ENCODE assay signal across 9 mouse cellular contexts in the genomic region with DNA sequence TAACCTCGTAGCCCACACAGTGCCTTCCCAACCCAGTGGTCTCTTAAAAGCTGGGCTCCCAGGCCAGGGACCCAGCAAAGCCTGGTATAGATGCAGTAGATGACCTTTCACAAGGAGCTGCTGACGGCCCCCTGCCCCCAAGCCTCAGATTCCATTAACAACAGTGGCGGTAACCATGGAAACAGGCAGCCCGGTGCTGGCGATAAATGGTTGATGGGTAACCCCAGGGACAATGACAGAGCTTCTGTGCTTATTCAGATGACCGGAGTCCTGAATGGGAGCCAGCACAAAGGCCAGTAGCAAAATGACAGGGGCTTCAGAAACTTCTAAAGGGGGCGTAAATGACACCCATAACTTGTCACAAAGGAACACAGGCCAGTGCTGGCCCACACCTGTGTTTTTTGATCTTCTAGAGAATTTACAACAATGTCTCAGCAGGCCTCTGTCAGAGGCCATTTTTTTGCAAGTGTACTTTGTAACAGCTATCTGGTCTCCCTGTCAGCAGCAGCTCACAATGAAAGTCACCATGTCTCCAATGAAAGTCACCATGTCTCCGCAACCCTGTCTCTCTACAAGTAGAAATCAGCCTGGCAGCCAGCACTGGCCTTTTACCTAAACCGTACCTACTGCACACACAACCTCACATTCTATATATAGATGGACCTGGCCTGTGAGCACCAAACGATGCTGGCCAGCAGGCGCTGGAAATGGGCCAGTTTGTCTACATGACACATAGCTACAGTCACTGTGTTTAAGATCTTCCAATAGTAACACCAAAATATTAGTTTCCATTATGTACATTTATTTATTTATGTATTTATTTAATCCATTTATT. TPM values are rescaled to one million over a fixed set of nuclear protein-coding genes. Genes with fewer than 3 reads are reported as not detected.
DNase-seq lines count a peak whose midpoint lies in the region; ATAC-seq and TF ChIP-seq lines count a peak whose summit lies in the region.
"Had no signal": no experiment of that assay in that cellular context is flagged by ENCODE, and none has a peak within 500 bp of the region (broad histone marks: within the 10 kb centered on the region; RNA-seq: fewer than 3 reads in every experiment).

No protein-coding gene starts in this region.

- H3K27ac ChIP-seq in ES-Bruce4 (ENCODE audit: insufficient read depth, low read length) = peak overlapping the region; percentile 39
- H3K27ac ChIP-seq in cerebellum, adult 2 months (ENCODE audit: insufficient read depth, low read length) = no peak overlapping the region; the same call in 1 of the 2 replicates
- H3K27ac ChIP-seq in hindbrain, postnatal 0 days = peak overlapping the region; percentile 75
- no peak overlapping the region for H3K27ac ChIP-seq in intestine, embryonic 15.5 days
- H3K27ac ChIP-seq: liver, embryonic 14.5 days had no signal

- no peak overlapping the region for H3K9ac ChIP-seq in ES-Bruce4 (ENCODE audit: low read depth, poor library complexity, severe bottlenecking)
- H3K9ac ChIP-seq in hindbrain, postnatal 0 days (replicated peaks; ENCODE audit: low read length) = no peak overlapping the region
- no peak overlapping the region for H3K9ac ChIP-seq in intestine, embryonic 15.5 days
- H3K9ac ChIP-seq: liver, embryonic 14.5 days had no signal

- no peak for TF ChIP-seq CTCF in ES-Bruce4 (IDR thresholded peaks at IDR 0.05; ENCODE audit: low read depth, low read length)
- peak; percentile 17; the same call in 1 of the 2 replicates for TF ChIP-seq CTCF in cerebellum, adult 2 months (IDR thresholded peaks at IDR 0.05; ENCODE audit: borderline replicate concordance, insufficient read depth, low read depth, low read length)
- TF ChIP-seq CTCF in hindbrain, postnatal 0 days (IDR thresholded peaks at IDR 0.05; ENCODE audit: low read depth) = no peak

- H3K4me1 ChIP-seq in ES-Bruce4 (ENCODE audit: control insufficient read depth, insufficient read depth, low read length) = peaks cover 7% of the 10 kb centered on the region
- H3K4me1 ChIP-seq in cerebellum, adult 2 months (ENCODE audit: control insufficient read depth, insufficient read depth, low read length) = peaks cover 15% of the 10 kb centered on the region
- H3K4me1 ChIP-seq in hindbrain, postnatal 0 days (ENCODE audit: insufficient read depth, low read length) = peaks cover 15% of the 10 kb centered on the region
- H3K4me1 ChIP-seq in intestine, embryonic 15.5 days (replicated peaks) = no peaks in the 10 kb centered on the region

- 20% methylated on average over 11 of the region's 11 CpGs for WGBS in cerebellum, adult 2 months
- WGBS in hindbrain, postnatal 0 days = 14% methylated on average over 11 of the region's 11 CpGs
- 33% methylated on average over 11 of the region's 11 CpGs for WGBS in intestine, embryonic 15.5 days

- TF ChIP-seq POLR2A in ES-Bruce4 (IDR thresholded peaks at IDR 0.05; ENCODE audit: insufficient read depth, low read length) = no peak
- no peak for TF ChIP-seq POLR2A in cerebellum, adult 2 months (IDR thresholded peaks at IDR 0.05; ENCODE audit: borderline replicate concordance, insufficient read depth, low read length)

- no peak overlapping the region for H3K4me3 ChIP-seq in ES-Bruce4 (ENCODE audit: low read depth, low read length)
- H3K4me3 ChIP-seq in cerebellum, adult 2 months (replicated peaks; ENCODE audit: insufficient read depth, low read depth, low read length) = no peak overlapping the region
- no peak overlapping the region for H3K4me3 ChIP-seq in hindbrain, postnatal 0 days (ENCODE audit: low read length)
- H3K4me3 ChIP-seq in intestine, embryonic 15.5 days (replicated peaks) = no peak overlapping the region

- H3K4me2 ChIP-seq in hindbrain, postnatal 0 days (ENCODE audit: low read depth, low read length) = peak overlapping the region; percentile 13; the same call in 1 of the 2 replicates
- no peak overlapping the region for H3K4me2 ChIP-seq in intestine, embryonic 15.5 days (replicated peaks)

- H3K36me3 ChIP-seq in ES-Bruce4 (ENCODE audit: control insufficient read depth, insufficient read depth, low read length, poor library complexity, severe bottlenecking) = no peaks in the 10 kb centered on the region
- H3K36me3 ChIP-seq in hindbrain, postnatal 0 days (ENCODE audit: insufficient read depth, low read length) = no peaks in the 10 kb centered on the region
- no peaks in the 10 kb centered on the region for H3K36me3 ChIP-seq in intestine, embryonic 15.5 days

- peak; percentile 72 to 86 for DNase-seq in cerebellum, adult 2 months
- peak; percentile 45 for DNase-seq in gastrocnemius, postnatal 25 days
- peak; percentile 83 for DNase-seq in hindbrain, postnatal 0 days (ENCODE audit: low spot score)
- no peak for DNase-seq in layer of hippocampus, adult 9-11 months
- no peak for DNase-seq in frontal cortex, postnatal 10 days (ENCODE audit: low spot score in 2 of 2)
- no peak for DNase-seq in kidney, postnatal 25 days

- no peaks in the 10 kb centered on the region for H3K27me3 ChIP-seq in ES-Bruce4 (ENCODE audit: control insufficient read depth, insufficient read depth, low read length, poor library complexity, severe bottlenecking)
- H3K27me3 ChIP-seq in cerebellum, adult 2 months (ENCODE audit: control insufficient read depth, insufficient read depth, low read length) = no peaks in the 10 kb centered on the region
- no peaks in the 10 kb centered on the region for H3K27me3 ChIP-seq in hindbrain, postnatal 0 days (ENCODE audit: insufficient read depth, low read length)
- peaks cover under 1% of the 10 kb centered on the region for H3K27me3 ChIP-seq in intestine, embryonic 15.5 days (replicated peaks)

- ATAC-seq in hindbrain, postnatal 0 days = peak; percentile 72
- no peak for ATAC-seq in intestine, embryonic 15.5 days

- 0 out of 2 replicates have a peak, but pooled peaks have one; percentile 33 for TF ChIP-seq EP300 in ES-Bruce4 (IDR thresholded peaks at IDR 0.05; ENCODE audit: insufficient read depth, low read depth, low read length)

- no peaks in the 10 kb centered on the region for H3K9me3 ChIP-seq in ES-Bruce4 (replicated peaks; ENCODE audit: control insufficient read depth, insufficient read depth, low read length, poor library complexity, severe bottlenecking)
- H3K9me3 ChIP-seq in hindbrain, postnatal 0 days (ENCODE audit: low read length) = no peaks in the 10 kb centered on the region
- H3K9me3 ChIP-seq in intestine, embryonic 15.5 days = no peaks in the 10 kb centered on the region

RNA-seq across cellular contexts. Expression of gene Celsr1, which starts 27.7 kb away (rescaled TPM):
- polyA plus RNA-seq in ES-Bruce4 (2011; ENCODE audit: insufficient read depth, insufficient read length, low read depth, missing spikeins) = 8.0 and 10.2 TPM in 2 replicates
- polyA plus RNA-seq in cerebellum, adult 2 months (2012; rRNA removed) = 0.49 and 0.60 TPM in 2 replicates
- under 1 TPM; 0.31 to 0.43 TPM for total RNA-seq in gastrocnemius, postnatal 25 days (2021)
- 16.4 and 19.4 TPM in 2 replicates for total RNA-seq in hindbrain, postnatal 0 days (2014; rRNA removed)
- polyA plus RNA-seq in hindbrain, postnatal 0 days (2015; fragmentation: Nextera tagmentation; extraction: Ambion mirVana) = 0.98 and 0.99 TPM in 2 replicates
- 1.1 TPM in 2 replicates for polyA plus RNA-seq in intestine, embryonic 15.5 days (2015; fragmentation: Nextera tagmentation; extraction: Ambion mirVana)

RNA-seq across cellular contexts. Expression of gene Gramd4, which starts 51.6 kb away (rescaled TPM):
- 22.6 TPM in 2 replicates for polyA plus RNA-seq in ES-Bruce4 (2011; ENCODE audit: insufficient read depth, insufficient read length, low read depth, missing spikeins)
- 36.0 and 40.4 TPM in 2 replicates for polyA plus RNA-seq in cerebellum, adult 2 months (2012; rRNA removed)
- total RNA-seq in gastrocnemius, postnatal 25 days (2021) = 1 to 10 TPM; 4.2 to 9.7 TPM
- total RNA-seq in hindbrain, postnatal 0 days (2014; rRNA removed) = 36.2 and 40.9 TPM in 2 replicates
- 18.6 and 19.0 TPM in 2 replicates for polyA plus RNA-seq in hindbrain, postnatal 0 days (2015; fragmentation: Nextera tagmentation; extraction: Ambion mirVana)
- 12.4 and 13.6 TPM in 2 replicates for polyA plus RNA-seq in intestine, embryonic 15.5 days (2015; fragmentation: Nextera tagmentation; extraction: Ambion mirVana)

Comparison
In these comparisons a context has a peak if more than half of its experiments do, and no peak if none do; other contexts are left out.
1. H3K27ac ChIP-seq: peak in ES-Bruce4 (single experiment) and hindbrain, postnatal 0 days (single experiment); none in cerebellum, adult 2 months (single experiment) and intestine, embryonic 15.5 days (single experiment).
2. DNase-seq: peak in cerebellum, adult 2 months (2 of 2), gastrocnemius, postnatal 25 days (single experiment) and hindbrain, postnatal 0 days (single experiment); none in layer of hippocampus, adult 9-11 months (single experiment), frontal cortex, postnatal 10 days (0 of 2) and kidney, postnatal 25 days (0 of 2).